Mouse (Mus musculus): ENCODE results near the gene Arrb2.
"Not testable (repeated sequence)": the region's sequence is repeated elsewhere in the genome, so short reads cannot be mapped to it uniquely, and the experiment has no call there.

The Arrb2 gene

DNA sequence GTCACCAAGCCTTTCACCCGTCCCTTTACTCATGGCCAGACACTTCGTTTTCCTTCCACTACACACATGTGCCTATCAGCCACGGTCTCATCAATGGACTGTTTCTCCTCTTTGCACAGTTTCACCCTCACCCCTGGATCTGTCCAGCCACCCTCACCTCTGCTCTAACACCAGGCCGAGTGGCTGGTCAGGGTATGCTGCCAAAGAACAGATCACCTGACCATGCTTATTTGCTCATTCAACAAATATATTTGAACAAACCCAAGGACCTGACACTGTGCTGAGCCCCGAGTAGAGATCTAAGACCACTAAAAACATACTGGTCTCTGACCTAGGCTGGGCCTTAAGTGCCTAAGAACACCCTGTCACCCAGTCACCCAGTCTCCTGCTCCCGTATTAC lies 12.2 kb downstream of the Arrb2 start:
- no peak for DNase-seq (ENCODE audit: extremely low spot score)

DNA sequence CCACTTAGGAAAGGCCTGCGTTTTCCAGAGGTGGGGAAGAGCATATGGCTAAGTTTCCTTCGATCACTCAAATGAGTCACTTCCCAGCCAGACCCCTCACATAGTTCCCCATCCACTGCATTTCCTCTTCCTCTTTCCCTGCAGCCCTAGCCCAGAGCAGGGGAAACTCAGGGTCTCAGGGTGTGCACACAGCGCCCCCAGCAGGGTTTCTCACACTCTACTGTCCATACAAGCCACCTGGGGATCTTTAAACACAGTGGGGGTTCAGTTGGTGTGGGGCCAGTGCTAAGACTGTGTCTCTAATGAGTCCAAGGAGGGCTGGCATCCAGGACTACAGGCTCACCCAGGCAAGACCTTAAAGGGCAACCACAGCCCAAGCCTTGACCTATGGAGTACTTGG lies 14.3 kb downstream of the Arrb2 start:
- no peak for DNase-seq (ENCODE audit: extremely low spot score)

DNA sequence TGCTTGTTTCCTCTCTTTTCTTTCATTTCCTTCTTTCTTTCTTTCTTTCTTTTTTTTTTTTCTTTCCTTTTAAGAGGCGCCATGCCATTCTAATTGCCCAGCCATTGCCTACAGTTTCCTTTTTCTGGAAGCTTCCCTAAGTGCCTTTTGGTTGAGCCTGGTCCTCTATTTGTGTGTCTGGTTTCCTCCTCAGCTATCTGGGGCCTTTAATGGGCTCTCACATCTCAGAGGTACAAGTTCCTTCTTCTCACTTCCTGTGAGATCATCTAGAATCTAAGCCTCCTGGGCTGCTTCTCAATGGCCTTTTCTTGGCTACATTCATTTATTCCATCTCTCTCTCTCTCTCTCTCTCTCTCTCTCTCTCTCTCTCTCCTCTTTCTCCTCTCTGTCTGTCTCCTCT lies 14.9 kb downstream of the Arrb2 start:
- DNase-seq (ENCODE audit: extremely low spot score): no peak

DNA sequence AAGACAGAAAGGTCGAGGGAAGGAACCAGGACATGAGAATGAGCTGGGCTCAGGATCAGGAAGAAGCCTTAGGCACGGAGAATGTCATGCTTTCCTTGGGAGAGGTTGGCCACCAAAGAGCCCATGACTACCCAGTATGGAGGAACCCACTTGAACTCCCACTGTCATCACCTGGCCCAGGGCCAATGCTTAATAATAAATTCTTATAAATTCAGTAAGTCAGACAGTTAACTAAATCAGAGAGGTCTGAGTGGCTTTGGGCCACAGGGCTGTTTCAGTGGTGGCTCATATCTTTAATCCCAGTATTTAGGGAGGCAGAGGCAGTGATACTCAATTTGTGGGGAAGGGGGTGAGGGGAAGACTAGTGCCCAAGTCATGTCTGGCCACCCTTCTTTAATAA lies 18.5 kb downstream of the Arrb2 start:
- no peak for DNase-seq (ENCODE audit: extremely low spot score)

DNA sequence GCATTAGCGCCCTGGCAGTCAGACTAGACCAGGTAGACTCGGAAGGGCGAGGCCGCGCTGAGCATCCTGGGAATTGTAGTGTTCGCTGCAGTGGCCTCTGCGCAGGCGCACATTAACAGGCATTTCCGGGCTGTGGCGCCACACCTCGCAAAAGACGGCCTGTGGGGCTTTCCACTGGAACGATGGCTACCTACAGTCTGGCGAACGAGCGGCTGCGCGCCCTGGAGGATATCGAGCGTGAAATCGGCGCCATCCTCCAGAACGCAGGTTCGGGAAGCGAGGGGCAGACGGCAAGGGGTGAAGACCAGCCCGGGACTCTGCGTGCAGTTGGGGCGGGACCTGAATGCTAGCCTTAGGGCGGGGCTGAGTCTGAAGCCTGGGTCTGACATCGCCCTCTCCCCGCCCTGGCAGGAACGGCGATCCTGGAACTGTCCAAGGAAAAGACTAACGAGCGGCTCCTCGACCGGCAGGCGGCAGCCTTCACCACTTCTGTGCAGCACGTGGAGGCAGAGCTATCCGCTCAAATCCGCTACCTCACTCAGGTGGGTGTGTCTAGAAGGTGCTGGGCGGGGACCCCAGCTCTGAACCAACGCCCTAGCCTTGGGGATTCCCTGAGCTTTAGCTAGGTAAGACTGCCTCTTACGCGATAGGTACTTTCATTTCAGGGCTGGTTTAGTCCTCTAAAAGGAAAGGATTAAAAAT lies 19.5 kb downstream of the Arrb2 start, which contains the start of gene Med11:
TSS of gene Med11 (plus strand) at position 123 of the 702 bp plus-strand sequence.
- peak; percentile 97 for DNase-seq (ENCODE audit: extremely low spot score)

DNA sequence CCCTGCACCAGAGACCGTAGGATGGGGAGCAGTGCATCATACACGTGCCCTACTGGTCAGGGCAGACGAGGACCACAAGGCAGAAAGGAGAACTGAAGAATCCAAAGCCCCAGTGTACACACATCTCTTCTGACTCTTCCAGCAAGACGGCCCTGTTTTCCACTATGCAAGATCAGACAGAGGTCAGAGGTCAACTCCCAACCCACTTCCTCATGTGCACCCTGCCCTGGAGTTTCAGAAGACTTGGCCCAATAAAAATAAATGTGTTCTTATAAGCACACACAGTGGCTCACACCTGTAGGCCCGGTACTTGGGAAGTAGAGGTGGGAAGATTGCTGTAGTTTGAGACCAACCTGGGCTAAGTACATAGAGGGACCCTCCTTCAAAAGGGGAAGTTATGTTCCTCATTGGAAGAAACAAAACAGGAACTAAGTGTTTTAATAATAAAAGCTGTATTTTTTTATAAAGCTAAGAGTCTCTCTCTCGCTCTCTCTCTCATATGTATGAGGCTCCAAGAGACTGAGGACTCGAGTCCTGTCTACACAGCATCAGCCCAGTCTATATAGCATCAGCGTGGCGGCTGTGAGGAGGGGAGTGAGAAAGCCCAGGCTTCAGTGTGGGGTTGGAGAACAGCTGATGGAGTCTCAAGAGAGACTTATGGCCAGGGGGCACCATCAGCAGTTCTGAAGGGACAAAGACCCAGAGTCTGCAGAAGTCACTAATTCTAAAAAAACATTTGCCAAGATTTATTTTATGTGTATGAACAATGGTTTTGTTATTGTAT lies 21.0 kb downstream of the Arrb2 start:
- DNase-seq (ENCODE audit: extremely low spot score): no peak

DNA sequence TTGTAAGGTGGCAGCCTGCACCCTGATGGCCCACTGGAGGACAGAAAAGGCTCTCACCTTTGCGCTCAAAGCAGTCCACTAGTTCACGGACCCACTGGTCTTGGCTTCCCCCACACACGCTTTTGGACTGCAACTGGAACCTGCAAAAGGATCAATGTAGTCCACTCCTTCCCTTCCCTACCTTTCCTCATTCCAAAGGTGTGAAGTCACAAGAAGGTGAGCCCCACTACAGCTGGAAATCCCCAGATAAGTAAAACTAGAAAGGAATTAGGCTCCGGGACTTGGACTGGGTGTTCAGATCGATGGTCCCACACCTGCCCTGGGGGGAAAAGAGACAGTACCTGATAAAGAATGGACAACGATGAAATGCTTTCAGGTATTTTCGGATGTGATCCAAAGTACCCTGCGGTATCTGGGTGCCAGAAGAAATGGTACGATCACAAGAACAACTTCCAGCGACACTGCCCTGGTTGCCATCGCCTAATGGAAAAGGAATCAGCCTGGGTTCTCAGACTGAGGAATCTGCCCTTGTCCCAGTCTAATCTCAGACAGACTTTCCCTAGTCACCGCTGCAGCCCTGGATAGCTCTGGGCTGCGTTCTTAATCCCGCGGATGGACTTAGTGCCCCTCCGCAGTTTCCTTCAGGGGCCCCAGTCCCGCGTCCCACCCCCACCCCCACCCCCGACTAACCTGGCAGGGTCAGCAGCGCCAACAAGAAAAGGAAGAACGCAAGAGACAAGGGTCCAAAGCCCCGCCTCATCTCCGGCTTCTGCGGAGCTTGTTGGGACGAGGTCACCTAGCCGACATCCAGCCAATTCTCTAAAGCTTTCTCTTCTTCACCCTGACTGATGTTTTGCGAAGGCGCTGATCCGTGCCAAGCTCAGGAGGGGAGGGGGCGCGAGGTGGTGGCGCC lies 26.5 kb downstream of the Arrb2 start, which contains the start of gene Zmynd15:
TSS of gene Zmynd15 (plus strand) at position 746 of the 913 bp plus-strand sequence.
- DNase-seq (ENCODE audit: extremely low spot score): peak; percentile 28

DNA sequence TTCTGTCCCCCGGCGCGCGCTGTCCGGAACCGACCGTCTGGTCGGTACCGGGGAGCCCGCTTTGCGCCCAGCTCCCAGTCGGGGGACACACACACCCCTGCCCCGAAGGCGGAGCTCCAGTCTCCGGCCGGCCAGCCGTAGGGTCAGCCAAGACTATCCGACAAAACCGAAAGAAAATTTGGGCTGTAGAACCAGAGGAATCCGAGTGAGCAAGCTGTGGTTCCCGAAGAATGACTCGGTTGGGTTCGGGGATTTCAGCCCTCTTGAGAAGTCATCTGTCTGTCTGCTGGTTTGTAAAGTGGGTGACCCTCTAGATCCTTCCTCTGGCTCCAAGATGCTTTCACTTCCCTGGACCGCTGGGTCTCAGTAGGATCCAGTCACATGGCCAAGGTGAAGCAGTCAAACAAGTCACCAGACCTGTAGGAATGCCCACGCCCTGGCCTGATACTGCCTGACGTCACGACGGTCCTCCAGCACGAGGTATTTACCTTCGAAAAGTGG lies 27.2 kb downstream of the Arrb2 start, which contains the start of gene Cxcl16:
TSS of gene Cxcl16 (minus strand) at position 384 of the 501 bp plus-strand sequence.
- peak; percentile 31 for DNase-seq (ENCODE audit: extremely low spot score)

DNA sequence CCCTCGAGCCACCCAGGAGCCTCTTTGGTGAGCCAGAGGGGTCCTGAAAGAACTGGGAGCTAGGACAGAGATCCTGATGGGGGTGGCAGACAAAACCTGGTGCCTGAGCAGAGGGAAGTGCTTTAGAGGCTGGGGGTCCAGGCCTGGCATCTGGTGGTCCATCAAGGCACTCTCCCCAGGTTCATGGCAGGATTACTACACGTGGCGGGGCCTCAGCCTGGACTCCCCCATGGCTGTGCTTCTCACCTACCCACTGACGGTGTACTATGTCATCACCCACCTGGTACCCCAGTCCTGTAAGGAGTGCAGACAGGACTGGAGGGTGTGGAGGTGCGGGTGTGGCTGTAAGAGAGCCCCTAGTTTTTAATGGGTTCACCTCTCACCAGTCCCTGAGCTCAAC lies 31.5 kb downstream of the Arrb2 start:
- no peak for DNase-seq (ENCODE audit: extremely low spot score)

DNA sequence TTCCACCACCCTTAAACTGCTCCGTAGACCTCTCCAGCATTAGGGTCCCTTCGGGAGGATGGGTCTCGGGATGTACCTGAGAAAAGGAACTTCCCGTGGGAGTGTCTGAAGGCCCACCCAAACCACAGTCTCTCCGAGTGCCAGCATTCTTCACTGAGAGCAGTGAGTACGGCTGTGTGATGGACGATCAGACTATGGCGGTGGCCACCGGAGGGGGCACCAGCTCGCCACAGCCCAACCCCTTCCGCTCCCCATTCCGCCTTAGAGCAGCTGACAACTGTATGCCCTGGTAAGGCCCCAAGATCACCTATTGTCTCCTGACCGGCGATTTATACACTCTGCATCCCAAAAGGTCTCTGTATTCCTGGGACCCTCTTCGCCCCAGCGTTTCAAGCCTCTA lies 32.8 kb downstream of the Arrb2 start:
- no peak for DNase-seq (ENCODE audit: extremely low spot score)

DNA sequence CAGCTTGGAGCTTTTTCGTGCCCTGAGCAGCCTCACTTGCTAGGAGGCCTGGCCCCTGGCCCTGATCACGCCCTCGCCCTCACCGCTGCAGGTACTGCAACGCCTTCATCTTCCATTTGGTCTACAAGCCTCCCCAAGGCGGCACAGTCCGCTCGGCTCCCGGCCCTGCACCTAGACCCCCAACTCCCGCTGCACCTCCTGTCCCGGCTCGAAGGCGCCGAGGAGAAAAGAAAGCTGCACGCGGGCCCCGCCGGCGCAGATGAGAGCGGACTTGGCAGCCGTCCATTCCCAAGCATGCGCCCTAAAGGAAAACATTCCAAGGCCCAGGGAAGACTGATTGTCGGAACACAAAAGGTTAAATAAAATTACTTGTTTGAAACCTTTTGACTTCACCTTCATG lies 33.4 kb downstream of the Arrb2 start:
- DNase-seq (ENCODE audit: extremely low spot score): no peak

DNA sequence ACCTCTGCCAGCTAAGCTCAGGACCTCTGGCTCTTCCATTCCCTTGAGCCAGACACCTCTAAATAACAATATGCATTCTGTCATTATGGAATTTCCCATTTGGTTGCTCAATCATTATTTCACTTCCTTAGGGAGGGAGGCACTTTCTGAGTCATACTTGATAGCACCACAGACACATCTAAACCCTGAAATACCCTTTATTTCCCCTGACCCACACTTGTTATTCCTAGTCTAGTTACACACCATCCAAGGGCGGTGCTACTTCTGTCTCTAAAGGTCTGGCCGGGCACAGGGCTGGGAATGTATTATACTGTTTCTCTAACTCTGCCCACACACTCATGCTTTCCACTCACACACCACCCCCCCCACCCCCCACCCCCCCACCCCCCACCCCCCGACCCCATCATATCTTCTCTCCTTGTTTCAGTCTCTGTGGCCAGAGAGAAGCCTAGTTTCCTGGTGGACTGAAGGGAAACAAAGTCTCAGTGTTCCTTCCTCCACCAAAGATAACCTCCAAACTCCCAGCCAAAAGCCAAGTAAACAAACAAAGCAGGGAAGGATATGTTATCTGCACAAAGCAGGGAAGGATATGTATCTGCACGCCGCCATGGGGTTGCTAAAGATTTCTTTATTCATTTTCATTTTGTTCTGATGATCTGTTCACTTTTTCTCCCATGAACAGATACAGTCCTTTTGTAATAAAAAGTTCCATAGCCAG lies 35.6 kb downstream of the Arrb2 start:
- no peak for DNase-seq (ENCODE audit: extremely low spot score)

DNA sequence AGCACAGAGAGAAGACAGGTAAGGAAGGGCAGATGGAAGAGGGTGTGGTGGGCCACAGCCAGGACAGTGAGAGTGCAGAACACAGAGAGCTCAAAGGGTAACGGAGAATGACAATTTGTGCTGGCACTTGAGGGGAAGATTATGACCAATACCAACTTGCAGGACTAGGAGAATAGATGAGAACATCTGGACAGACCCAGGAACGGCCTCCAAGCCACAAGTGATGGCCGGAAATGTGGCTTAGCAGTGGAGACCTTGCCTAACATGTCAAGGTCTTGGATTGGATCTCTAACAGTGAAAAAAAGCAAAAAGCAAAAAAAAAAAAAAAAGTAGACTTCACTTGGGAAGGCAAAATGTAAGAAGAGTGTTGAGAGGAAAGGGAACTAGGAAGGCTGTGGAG lies 37.3 kb downstream of the Arrb2 start:
- no peak for DNase-seq (ENCODE audit: extremely low spot score)

DNA sequence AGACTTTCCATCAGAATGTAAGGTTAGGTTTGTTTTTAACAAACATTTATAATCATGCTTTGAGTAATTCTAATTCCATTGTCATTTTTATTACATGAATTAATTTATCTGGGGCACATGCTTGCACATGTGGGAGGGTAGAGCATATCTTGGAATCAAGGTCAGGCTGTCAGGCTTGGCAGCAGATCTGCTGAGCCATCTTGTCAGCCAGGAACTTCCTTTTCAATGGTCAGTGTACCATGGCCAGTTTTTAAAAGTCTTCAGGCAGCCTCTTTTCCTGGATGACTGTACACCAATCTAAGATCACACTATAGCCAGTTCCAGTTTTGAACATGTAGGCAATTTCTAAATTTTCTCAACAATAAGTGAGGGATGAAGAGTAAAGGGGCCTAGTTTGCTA lies 40.3 kb downstream of the Arrb2 start:
- no peak for DNase-seq (ENCODE audit: extremely low spot score)

DNA sequence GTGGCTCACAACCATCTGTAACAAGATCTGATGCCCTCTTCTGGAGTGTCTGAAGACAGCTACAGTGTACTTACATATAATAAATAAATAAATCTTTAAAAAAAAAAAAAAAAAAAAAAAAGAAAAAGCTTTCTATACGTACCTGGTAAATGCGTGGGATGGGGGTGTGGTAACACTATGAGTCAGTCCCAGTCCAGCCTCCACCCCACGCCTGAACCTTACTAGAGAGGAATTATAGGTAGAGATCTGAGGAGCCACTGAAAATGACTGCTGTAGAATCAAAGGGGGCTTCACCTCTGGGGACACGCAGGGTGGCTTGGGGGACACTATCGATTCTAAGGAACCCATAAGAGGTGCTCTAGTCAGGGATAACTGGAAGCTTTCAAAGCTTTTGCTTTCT lies 40.9 kb downstream of the Arrb2 start:
- DNase-seq (ENCODE audit: extremely low spot score): not testable (repeated sequence)

DNA sequence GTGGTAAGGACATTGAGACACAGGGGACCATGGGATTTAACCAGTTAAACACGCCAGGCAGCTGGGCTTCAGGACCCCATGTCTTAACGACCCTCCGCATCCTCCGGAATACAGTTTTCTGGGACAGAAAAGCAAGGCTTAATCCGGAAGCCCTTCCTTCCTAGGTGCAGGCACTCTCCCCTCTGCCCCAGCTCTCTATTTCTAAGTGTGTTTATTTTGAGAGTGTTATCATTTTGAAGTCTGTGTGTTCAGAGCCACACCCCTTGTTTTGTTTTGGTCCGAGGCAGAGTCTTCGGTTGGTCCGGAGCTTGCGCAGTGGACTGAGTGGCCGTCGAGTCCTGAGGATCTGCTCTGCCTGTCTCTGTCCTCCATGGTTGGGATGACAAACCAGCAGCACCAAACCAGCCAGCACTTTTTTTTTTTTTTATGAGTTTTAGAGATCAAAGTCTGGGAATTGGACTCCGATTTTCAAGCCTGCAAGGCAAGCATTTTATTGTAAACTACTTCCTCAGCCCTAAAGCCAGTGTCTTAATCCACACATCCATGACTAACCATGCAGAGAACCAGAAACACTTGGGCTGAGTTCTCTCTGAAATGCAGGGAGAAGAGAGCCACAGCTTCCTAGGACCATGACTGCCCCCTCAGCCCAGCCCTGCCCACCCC lies 42.6 kb downstream of the Arrb2 start:
- no peak for DNase-seq (ENCODE audit: extremely low spot score)

DNA sequence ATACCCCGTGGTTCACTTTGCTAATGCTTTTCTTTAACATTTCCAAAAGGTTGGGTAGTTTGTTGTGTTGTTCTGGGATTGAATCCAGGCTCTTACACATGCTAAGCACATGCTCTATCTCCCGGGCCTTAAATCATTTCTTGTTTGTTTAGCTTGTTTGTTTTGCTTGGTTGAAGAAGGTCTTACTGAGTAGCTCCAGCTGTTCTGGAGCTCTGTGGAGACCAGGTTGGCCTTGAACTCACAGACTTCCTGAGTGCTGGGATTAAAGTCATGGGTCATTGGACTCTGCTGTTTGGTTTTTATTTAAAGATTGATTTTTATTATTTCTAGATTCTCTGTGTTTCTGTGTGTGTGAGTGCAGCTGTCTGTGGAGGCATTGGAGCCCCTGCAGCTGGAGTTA lies 53.1 kb downstream of the Arrb2 start:
- no peak for DNase-seq (ENCODE audit: extremely low spot score)

DNA sequence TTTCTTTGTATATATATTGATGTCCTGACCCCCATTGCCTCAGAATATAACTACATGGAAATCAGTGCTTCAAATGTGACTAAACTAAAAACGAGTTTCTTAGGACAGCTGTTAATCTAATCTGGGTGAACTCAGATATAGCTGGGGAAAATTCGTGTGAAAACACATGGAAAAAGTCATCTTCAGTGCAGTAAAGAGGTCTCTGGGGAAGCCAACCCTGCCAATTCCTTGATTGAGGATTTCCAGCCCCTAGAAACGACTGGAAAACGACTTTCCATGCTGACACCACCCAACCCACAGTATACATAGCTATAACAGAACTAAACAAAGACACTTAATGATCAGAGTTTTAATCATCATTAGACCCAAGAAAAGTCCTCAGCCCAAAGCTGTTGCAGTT lies 55.4 kb downstream of the Arrb2 start:
- DNase-seq (ENCODE audit: extremely low spot score): no peak

DNA sequence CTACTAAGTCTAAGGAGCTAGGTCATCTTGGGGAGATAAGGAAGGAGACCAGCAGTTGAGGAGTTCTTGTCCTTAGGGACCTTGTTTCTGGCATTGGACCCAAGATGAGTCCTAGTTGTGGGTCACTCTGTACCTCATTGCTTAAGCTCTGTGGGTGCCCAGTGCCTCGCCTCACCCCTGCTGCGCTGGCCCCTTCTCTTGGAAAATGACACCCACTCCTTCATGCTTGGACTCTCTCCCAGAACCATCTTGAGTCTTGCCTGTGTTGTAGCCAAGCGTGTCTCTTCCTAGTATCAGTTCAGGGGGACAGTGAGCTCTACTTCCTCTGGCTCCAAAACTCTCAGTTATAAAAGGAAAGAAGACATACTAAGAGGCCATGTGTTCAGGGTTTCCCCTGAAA lies 56.7 kb downstream of the Arrb2 start:
- no peak for DNase-seq (ENCODE audit: extremely low spot score)

DNA sequence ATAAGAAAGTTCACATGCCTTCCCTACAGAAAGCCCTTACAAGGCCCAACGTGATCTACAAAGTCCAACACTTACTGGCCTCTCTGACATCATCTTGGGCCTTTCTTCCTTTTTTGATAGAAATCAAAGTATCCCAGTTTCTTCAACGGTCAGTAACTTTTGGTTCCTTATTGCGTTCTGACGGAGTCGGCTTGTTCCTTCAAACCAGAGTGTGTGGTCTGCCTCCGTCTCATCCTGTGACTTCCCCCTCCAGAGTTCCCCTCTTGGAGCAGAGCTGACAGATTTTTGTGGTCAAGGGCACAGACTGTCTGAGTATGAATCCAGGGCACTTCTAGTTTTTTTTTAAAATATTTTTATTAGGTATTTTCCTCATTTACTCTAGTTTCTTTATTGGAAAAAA lies 57.2 kb downstream of the Arrb2 start:
- no peak for DNase-seq (ENCODE audit: extremely low spot score)

Data from embryo, embryonic 9.5 days (tissue).